Mouse (Mus musculus): ENCODE data around the gene Tln2. TPM values are rescaled to one million over a fixed set of nuclear protein-coding genes. Genes with fewer than 3 reads are reported as not detected.

Tln2 gene
- polyA plus RNA-seq, 1 experiment: 14.0 TPM

DNA sequence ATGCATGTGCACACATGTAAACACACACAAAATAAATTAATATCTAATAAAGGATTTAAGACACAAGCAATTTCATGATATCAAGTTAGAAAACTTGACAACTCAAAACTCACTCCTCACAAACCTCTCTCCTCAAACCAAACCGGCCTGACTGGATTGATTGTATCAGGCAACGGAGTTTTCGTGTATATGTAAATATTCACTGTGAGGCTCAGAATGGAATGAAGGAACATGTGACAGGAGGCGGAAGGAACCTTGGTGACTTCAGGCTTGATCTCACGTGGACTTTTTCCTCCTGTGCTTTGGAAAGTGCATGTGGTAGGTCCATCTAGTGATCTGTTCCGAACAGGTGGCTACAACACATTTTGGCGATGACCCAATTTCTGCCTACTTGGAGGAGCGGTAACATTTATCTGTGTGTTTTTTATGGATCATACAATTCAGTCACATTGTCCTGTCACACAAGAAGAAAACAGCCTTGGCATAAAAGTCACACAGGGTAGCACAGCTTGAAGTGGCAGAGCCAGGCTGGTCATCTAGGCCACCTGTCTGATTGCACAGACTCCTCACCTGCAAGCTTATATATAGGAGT is 54.7 kb downstream of the Tln2 start:
- H3K79me2 ChIP-seq (ENCODE audit: control insufficient read depth, insufficient read depth): no peaks in the 10 kb centered on the region

DNA sequence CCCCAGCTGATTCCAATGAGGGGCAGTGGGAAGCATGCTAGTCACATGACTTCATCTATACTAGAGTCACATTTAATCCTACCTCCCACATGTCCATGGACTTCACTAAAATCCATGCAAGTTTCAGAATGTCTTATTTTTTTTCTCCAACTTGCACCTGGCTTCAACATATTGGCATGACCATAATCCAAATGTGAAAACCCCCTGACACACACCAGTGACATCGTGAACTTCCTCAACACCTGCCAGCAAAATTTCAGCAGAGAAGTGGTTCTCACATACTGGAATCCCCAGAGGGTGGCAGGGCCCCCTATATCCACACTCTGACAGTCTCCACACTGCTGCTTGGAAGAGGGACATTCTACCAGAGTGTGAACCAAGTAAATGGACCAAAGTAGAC is 57.7 kb downstream of the Tln2 start:
- no peaks in the 10 kb centered on the region for H3K79me3 ChIP-seq (ENCODE audit: low read depth)
- H3K4me3 ChIP-seq (ENCODE audit: insufficient read depth, poor library complexity, severe bottlenecking): no peak overlapping the region
- no peaks in the 10 kb centered on the region for H3K36me3 ChIP-seq (ENCODE audit: control insufficient read depth, insufficient read depth)

More for the DNA sequence above, 54.7 kb downstream of the Tln2 start:
- Histone ChIP-seq H3ac (ENCODE audit: control insufficient read depth, insufficient read length, low read depth) (no peak overlapping the region), H3K36me3 (ENCODE audit: control insufficient read depth, insufficient read depth) (no peaks in the 10 kb centered on the region), H3K27me3 (ENCODE audit: control insufficient read depth, insufficient read depth, insufficient read length) (no peaks in the 10 kb centered on the region), H3K4me3 (ENCODE audit: insufficient read depth, poor library complexity, severe bottlenecking) (no peak overlapping the region), H3K79me3 (ENCODE audit: low read depth) (no peaks in the 10 kb centered on the region)
- TF ChIP-seq MYOG (IDR thresholded peaks at IDR 0.05; ENCODE audit: control insufficient read depth, extremely low read depth, insufficient read length) (no peak), USF1 (IDR thresholded peaks at IDR 0.05; ENCODE audit: low read depth) (no peak), CTCF (IDR thresholded peaks at IDR 0.05; ENCODE audit: control insufficient read depth, insufficient read depth, insufficient read length) (no peak), MYOD1 (IDR thresholded peaks at IDR 0.05; ENCODE audit: control insufficient read depth, insufficient read length, low read depth) (no peak), MAX (IDR thresholded peaks at IDR 0.05) (no peak), CEBPB (IDR thresholded peaks at IDR 0.05; ENCODE audit: low read depth) (no peak), FOSL1 (IDR thresholded peaks at IDR 0.05; ENCODE audit: insufficient read depth, low read length, poor library complexity, severe bottlenecking) (no peak)

DNA sequence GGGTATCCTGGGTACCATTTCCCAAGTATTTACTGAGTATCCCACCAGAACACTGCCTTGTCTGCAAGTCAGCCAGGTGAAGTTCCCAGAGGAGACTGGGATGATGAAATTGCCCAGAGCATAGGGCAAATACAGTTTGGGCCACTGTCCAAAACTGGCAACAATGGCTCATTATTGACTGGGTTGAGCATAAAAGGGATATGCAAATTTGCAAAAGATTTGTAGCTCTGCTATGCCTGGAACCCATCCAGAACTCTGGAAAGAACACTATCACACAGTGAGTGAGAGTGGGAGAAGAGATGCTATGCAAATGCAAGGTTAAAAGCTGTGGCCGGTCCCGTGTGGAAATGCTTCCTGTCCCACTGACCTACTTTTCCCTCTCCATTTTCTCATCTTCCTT is 63.1 kb downstream of the Tln2 start:
- no peaks in the 10 kb centered on the region for H3K79me3 ChIP-seq (ENCODE audit: low read depth)
- TF ChIP-seq CEBPB (IDR thresholded peaks at IDR 0.05; ENCODE audit: low read depth) (no peak), MAX (IDR thresholded peaks at IDR 0.05) (no peak), CTCF (IDR thresholded peaks at IDR 0.05; ENCODE audit: control insufficient read depth, insufficient read depth, insufficient read length) (no peak), MYOG (IDR thresholded peaks at IDR 0.05; ENCODE audit: control insufficient read depth, extremely low read depth, insufficient read length) (no peak), USF1 (IDR thresholded peaks at IDR 0.05; ENCODE audit: low read depth) (no peak), MYOD1 (IDR thresholded peaks at IDR 0.05; ENCODE audit: control insufficient read depth, insufficient read length, low read depth) (no peak), FOSL1 (IDR thresholded peaks at IDR 0.05; ENCODE audit: insufficient read depth, low read length, poor library complexity, severe bottlenecking) (no peak)
- no peaks in the 10 kb centered on the region for H3K27me3 ChIP-seq (ENCODE audit: control insufficient read depth, insufficient read depth, insufficient read length)
- H3ac ChIP-seq (ENCODE audit: control insufficient read depth, insufficient read length, low read depth): no peak overlapping the region
- no peaks in the 10 kb centered on the region for H3K79me2 ChIP-seq (ENCODE audit: control insufficient read depth, insufficient read depth)
- no peaks in the 10 kb centered on the region for H3K36me3 ChIP-seq (ENCODE audit: control insufficient read depth, insufficient read depth)
- no peak overlapping the region for H3K4me3 ChIP-seq (ENCODE audit: insufficient read depth, poor library complexity, severe bottlenecking)

More for the DNA sequence above, 57.7 kb downstream of the Tln2 start:
- no peak for TF ChIP-seq CTCF (IDR thresholded peaks at IDR 0.05; ENCODE audit: control insufficient read depth, insufficient read depth, insufficient read length)
- no peak for TF ChIP-seq FOSL1 (IDR thresholded peaks at IDR 0.05; ENCODE audit: insufficient read depth, low read length, poor library complexity, severe bottlenecking)
- no peak for TF ChIP-seq MAX (IDR thresholded peaks at IDR 0.05)
- no peak for TF ChIP-seq CEBPB (IDR thresholded peaks at IDR 0.05; ENCODE audit: low read depth)
- no peak for TF ChIP-seq MYOG (IDR thresholded peaks at IDR 0.05; ENCODE audit: control insufficient read depth, extremely low read depth, insufficient read length)
- no peak for TF ChIP-seq MYOD1 (IDR thresholded peaks at IDR 0.05; ENCODE audit: control insufficient read depth, insufficient read length, low read depth)
- no peak for TF ChIP-seq USF1 (IDR thresholded peaks at IDR 0.05; ENCODE audit: low read depth)
- H3K27me3 ChIP-seq (ENCODE audit: control insufficient read depth, insufficient read depth, insufficient read length): no peaks in the 10 kb centered on the region
- no peak overlapping the region for H3ac ChIP-seq (ENCODE audit: control insufficient read depth, insufficient read length, low read depth)
- no peaks in the 10 kb centered on the region for H3K79me2 ChIP-seq (ENCODE audit: control insufficient read depth, insufficient read depth)

DNA sequence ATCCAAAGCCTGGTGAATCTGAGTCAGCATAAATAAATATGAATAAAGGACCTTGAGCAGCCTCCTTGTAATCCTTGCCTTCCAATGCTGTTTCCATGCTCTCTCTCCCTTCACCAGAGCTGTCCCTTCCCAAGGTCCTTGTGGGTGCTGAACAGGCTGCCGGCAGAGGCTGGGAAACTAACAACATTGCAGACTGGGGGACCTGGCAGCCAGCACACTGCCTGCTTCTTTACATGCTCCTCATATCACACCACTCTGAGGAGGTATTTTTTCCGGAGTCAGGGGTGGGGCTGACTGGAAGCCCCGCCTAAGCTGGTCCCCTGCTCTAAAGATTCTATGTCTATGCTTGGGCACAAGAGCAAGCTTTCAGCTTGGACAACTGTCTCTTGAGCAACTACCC is 64.2 kb downstream of the Tln2 start:
- Histone ChIP-seq H3K79me3 (ENCODE audit: low read depth) (no peaks in the 10 kb centered on the region), H3ac (ENCODE audit: control insufficient read depth, insufficient read length, low read depth) (no peak overlapping the region), H3K79me2 (ENCODE audit: control insufficient read depth, insufficient read depth) (no peaks in the 10 kb centered on the region), H3K36me3 (ENCODE audit: control insufficient read depth, insufficient read depth) (no peaks in the 10 kb centered on the region), H3K27me3 (ENCODE audit: control insufficient read depth, insufficient read depth, insufficient read length) (no peaks in the 10 kb centered on the region), H3K4me3 (ENCODE audit: insufficient read depth, poor library complexity, severe bottlenecking) (no peak overlapping the region)
- no peak for TF ChIP-seq MYOD1 (IDR thresholded peaks at IDR 0.05; ENCODE audit: control insufficient read depth, insufficient read length, low read depth)
- TF ChIP-seq CTCF (IDR thresholded peaks at IDR 0.05; ENCODE audit: control insufficient read depth, insufficient read depth, insufficient read length): no peak
- TF ChIP-seq USF1 (IDR thresholded peaks at IDR 0.05; ENCODE audit: low read depth): no peak
- no peak for TF ChIP-seq CEBPB (IDR thresholded peaks at IDR 0.05; ENCODE audit: low read depth)
- TF ChIP-seq MYOG (IDR thresholded peaks at IDR 0.05; ENCODE audit: control insufficient read depth, extremely low read depth, insufficient read length): no peak
- no peak for TF ChIP-seq MAX (IDR thresholded peaks at IDR 0.05)
- TF ChIP-seq FOSL1 (IDR thresholded peaks at IDR 0.05; ENCODE audit: insufficient read depth, low read length, poor library complexity, severe bottlenecking): no peak

DNA sequence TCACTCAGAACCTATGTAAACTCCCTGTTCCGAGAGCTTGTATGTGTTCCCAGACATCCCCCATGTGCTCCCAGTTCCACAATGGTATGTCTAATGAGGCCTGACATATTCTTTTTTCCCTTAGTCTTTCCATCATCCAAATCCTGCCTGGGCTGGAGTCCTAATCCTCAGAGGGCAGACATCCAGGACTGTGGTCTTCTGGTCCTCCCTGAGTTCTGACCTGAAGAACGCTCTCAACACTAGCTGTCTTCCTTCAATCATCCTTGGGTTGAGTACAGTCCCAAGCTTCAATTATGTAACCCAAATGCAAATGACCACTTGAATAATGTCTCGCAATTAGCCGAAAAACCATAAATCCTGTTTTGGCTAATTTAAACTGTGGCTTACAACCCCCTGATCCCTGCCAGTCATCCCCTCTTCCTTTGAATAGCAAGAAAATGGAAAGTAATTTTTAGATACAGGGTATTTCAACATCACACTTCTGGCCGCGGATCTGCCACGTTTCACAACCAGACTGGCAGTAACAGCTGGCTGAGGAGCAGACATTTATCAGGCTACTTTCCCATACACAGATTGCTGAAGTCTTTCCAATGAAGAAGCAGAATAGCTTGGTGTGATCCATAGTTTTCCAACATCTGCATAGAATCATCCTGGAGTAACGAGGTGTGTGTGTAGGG is 65.5 kb downstream of the Tln2 start:
- TF ChIP-seq USF1 (IDR thresholded peaks at IDR 0.05; ENCODE audit: low read depth): no peak
- peak; percentile 46 for TF ChIP-seq MYOD1 (IDR thresholded peaks at IDR 0.05; ENCODE audit: control insufficient read depth, insufficient read length, low read depth)
- H3ac ChIP-seq (ENCODE audit: control insufficient read depth, insufficient read length, low read depth): no peak overlapping the region
- no peaks in the 10 kb centered on the region for H3K36me3 ChIP-seq (ENCODE audit: control insufficient read depth, insufficient read depth)
- no peak overlapping the region for H3K4me3 ChIP-seq (ENCODE audit: insufficient read depth, poor library complexity, severe bottlenecking)
- no peaks in the 10 kb centered on the region for H3K79me2 ChIP-seq (ENCODE audit: control insufficient read depth, insufficient read depth)
- H3K27me3 ChIP-seq (ENCODE audit: control insufficient read depth, insufficient read depth, insufficient read length): no peaks in the 10 kb centered on the region
- H3K79me3 ChIP-seq (ENCODE audit: low read depth): no peaks in the 10 kb centered on the region

Measured in C2C12 (cell line).